ENCODE assay signal across 21 mouse cellular contexts in the genomic region with DNA sequence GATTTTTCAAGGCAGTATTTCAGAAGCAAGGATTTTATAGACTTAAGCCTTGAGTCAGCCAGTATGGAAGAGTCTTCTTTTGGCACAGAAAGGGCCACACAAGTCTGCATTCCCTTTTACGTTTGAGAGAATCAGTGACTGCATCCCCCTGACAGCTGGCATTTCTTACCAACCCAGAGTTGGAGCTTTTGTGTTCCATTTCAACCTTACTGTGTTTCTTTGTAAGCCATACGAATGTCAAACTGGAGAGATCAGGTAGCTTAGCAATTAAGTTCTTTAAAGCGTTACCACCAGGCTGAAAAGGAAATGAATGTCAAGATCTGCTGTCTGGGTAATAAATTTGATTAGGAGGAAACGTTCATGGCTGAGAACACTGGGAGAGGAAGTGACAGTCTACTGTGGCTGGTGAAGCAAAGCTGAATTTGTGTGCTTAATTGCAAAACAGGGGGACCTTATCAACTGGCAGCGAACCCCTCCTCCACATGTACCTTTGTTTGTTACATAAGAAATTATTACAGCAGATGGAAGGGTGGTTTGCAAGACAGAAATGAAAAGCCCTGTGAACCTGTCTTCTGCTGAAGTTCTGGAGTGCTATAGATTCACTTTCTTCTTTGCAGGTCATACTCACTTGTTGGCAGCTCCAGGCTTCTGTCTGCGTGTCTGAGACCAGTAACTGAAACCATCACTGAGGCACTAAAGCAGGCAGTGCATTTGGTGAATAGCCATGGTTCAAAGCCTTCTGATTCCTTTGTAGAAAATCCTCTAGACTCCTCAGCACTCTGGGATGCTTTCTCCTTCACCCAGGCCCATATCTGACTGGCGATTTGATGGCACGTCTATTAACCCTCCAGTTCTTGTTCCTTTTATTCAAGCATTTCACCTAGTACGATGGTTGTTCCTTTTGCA.
DNase-seq lines count a peak whose midpoint lies in the region; ATAC-seq lines count a peak whose summit lies in the region.
"Had no signal": no experiment of that assay in that cellular context is flagged by ENCODE, and none has a peak within 500 bp of the region (broad histone marks: within the 10 kb centered on the region; RNA-seq: fewer than 3 reads in every experiment).

No protein-coding gene starts in this region.

- H3K27me3 ChIP-seq in splenic B cell, adult 2 months (ENCODE audit: control insufficient read depth, insufficient read depth, low read length, poor library complexity, severe bottlenecking): no peaks in the 10 kb centered on the region
- H3K27me3 ChIP-seq in forebrain, embryonic 13.5 days: no peaks in the 10 kb centered on the region
- H3K27me3 ChIP-seq: embryonic facial prominence, embryonic 13.5 days; hindbrain, embryonic 15.5 days had no signal

- no peak overlapping the region for H3K27ac ChIP-seq in forebrain, embryonic 13.5 days
- H3K27ac ChIP-seq: embryonic facial prominence, embryonic 13.5 days; hindbrain, embryonic 15.5 days; macrophage had no signal

- H3K9me3 ChIP-seq in forebrain, embryonic 13.5 days (replicated peaks): no peaks in the 10 kb centered on the region
- H3K9me3 ChIP-seq: embryonic facial prominence, embryonic 13.5 days; hindbrain, embryonic 15.5 days had no signal

- no peaks in the 10 kb centered on the region for H3K36me3 ChIP-seq in splenic B cell, adult 2 months (ENCODE audit: control insufficient read depth, insufficient read depth, low read length, poor library complexity, severe bottlenecking)
- no peaks in the 10 kb centered on the region for H3K36me3 ChIP-seq in forebrain, embryonic 13.5 days (ENCODE audit: poor library complexity, severe bottlenecking)
- H3K36me3 ChIP-seq: embryonic facial prominence, embryonic 13.5 days; hindbrain, embryonic 15.5 days had no signal

- H3K9ac ChIP-seq in forebrain, embryonic 13.5 days: no peak overlapping the region
- H3K9ac ChIP-seq: embryonic facial prominence, embryonic 13.5 days; hindbrain, embryonic 15.5 days; lung, embryonic 14.5 days had no signal

- WGBS in forebrain, embryonic 13.5 days: 71% methylated on average over 9 of the region's 9 CpGs

- peak; percentile 97 for ATAC-seq in granulocyte monocyte progenitor cell, adult 5-6 weeks (replicated peaks; ENCODE audit: poor library complexity, severe bottlenecking)
- ATAC-seq in forebrain, embryonic 13.5 days: no peak

- H3K4me2 ChIP-seq in forebrain, embryonic 13.5 days: no peak overlapping the region
- H3K4me2 ChIP-seq: embryonic facial prominence, embryonic 13.5 days; heart, embryonic 11.5 days; hindbrain, embryonic 15.5 days; liver, embryonic 11.5 days; lung, embryonic 14.5 days had no signal

- intact Hi-C loops in left cerebral cortex, postnatal 14 days (cut with DNase I): no loop called here

- no peaks in the 10 kb centered on the region for H3K4me1 ChIP-seq in forebrain, embryonic 13.5 days
- H3K4me1 ChIP-seq: hindbrain, embryonic 15.5 days had no signal

- no peak overlapping the region for H3K4me3 ChIP-seq in forebrain, embryonic 13.5 days
- H3K4me3 ChIP-seq: embryonic facial prominence, embryonic 13.5 days; hindbrain, embryonic 15.5 days had no signal

- DNase-seq in kidney, adult 9 months: peak; percentile 0
- DNase-seq in kidney, adult 11 months: no peak
- DNase-seq in spleen, postnatal 36 days (ENCODE audit: low spot score in 2 of 2): peak; percentile 22 to 23
- DNase-seq in spleen, postnatal 4 days (ENCODE audit: low spot score in 2 of 2): no peak
- DNase-seq in splenic B cell, adult 2 months (ENCODE audit: low read depth, low spot score): peak; percentile 6
- no peak for DNase-seq in left cerebral cortex, postnatal 14 days (ENCODE audit: low spot score in 2 of 2)
- DNase-seq: adrenal gland, postnatal 10 days; cerebellum, adult 9-10 months; gastrocnemius, postnatal 25 days; heart, postnatal 14 days; kidney, postnatal 25 days; lung, embryonic 14.5 days; midbrain, embryonic 14.5 days; thymus, postnatal 14 days had no signal

Comparison
In these comparisons a context has a peak if more than half of its experiments do, and no peak if none do; other contexts are left out.
1. DNase-seq: peak in kidney, adult 9 months (single experiment), spleen, postnatal 36 days (2 of 2) and splenic B cell, adult 2 months (single experiment); none in kidney, adult 11 months (single experiment), spleen, postnatal 4 days (0 of 2) and left cerebral cortex, postnatal 14 days (0 of 2).